8 mouse cellular contexts compared by ENCODE assay signal in the genomic region with DNA sequence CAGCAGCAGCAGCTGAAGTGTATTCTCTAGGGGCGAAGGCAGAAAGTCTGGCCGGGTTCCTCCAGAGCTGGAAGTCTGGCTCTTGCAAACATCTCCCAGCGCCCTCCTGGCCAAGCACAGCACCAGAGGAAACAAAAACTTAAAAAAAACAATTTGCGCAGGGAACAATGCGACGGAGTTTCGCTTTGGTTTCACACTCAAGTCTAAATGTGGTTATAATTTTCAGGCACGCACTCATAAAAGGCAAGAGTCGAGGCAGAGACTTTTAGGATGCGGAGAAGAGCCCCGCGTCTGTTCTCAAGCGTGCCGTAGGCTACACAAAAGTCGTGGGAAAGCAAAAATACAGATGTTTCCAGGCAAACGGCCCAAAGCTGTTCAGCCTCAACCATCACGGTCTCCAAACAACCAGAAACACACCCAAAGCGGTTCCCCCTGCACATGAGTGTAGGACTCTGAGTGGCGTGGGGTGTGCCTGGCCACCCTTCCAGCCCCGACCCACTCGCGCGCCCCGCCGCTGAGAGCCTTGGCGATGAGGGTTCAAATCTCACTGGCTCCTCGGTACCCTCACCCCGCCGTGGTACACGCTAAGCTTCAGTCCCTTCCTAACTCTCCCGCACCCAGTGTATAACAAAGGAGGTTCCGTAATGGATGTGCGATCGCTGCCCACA. TPM values are rescaled to one million over a fixed set of nuclear protein-coding genes. Genes with fewer than 3 reads are reported as not detected.
DNase-seq lines count a peak whose midpoint lies in the region; ATAC-seq and TF ChIP-seq lines count a peak whose summit lies in the region.

No protein-coding gene starts in this region.

- 1% methylated on average over 34 of the region's 34 CpGs for WGBS in forebrain, embryonic 10.5 days
- 2% methylated on average over 34 of the region's 34 CpGs for WGBS in heart, embryonic 15.5 days
- WGBS in kidney, postnatal 0 days = under 1% methylated on average over 34 of the region's 34 CpGs

- peaks cover 86% of the 10 kb centered on the region for H3K4me1 ChIP-seq in forebrain, embryonic 10.5 days
- peaks cover 70% of the 10 kb centered on the region for H3K4me1 ChIP-seq in heart, embryonic 15.5 days (replicated peaks)
- peaks cover 65% of the 10 kb centered on the region for H3K4me1 ChIP-seq in kidney, postnatal 0 days (replicated peaks; ENCODE audit: insufficient read depth, low read length)

- peaks cover 12% of the 10 kb centered on the region for H3K36me3 ChIP-seq in forebrain, embryonic 10.5 days (replicated peaks)
- H3K36me3 ChIP-seq in heart, embryonic 15.5 days = peaks cover 4% of the 10 kb centered on the region; the same call in 1 of the 2 replicates
- H3K36me3 ChIP-seq in kidney, postnatal 0 days (ENCODE audit: insufficient read depth, low read length) = peaks cover 15% of the 10 kb centered on the region

- H3K9ac ChIP-seq in heart, embryonic 15.5 days = peak overlapping the region; percentile 94
- peak overlapping the region; percentile 96 for H3K9ac ChIP-seq in kidney, postnatal 0 days (ENCODE audit: low read depth, low read length)

- peak overlapping the region; percentile 76 for H3K4me3 ChIP-seq in forebrain, embryonic 10.5 days
- peak overlapping the region; percentile 75 for H3K4me3 ChIP-seq in heart, embryonic 15.5 days
- peak overlapping the region; percentile 94 for H3K4me3 ChIP-seq in kidney, postnatal 0 days (replicated peaks; ENCODE audit: low read depth, low read length)

- TF ChIP-seq CTCF in kidney, postnatal 0 days (IDR thresholded peaks at IDR 0.05; ENCODE audit: low read depth) = no peak

- H3K27ac ChIP-seq in forebrain, embryonic 10.5 days = peak overlapping the region; percentile 89
- peak overlapping the region; percentile 87 for H3K27ac ChIP-seq in heart, embryonic 15.5 days
- H3K27ac ChIP-seq in kidney, postnatal 0 days = peak overlapping the region; percentile 96

- ATAC-seq in heart, embryonic 15.5 days (replicated peaks; ENCODE audit: insufficient number of reproducible peaks, insufficient read depth, low FRiP score, low read depth) = peak; percentile 2; the same call in 1 of the 2 replicates
- peak; percentile 6; the same call in 1 of the 2 replicates for ATAC-seq in kidney, postnatal 0 days (replicated peaks; ENCODE audit: low FRiP score, low read depth)

- peak overlapping the region; percentile 69 for H3K4me2 ChIP-seq in heart, embryonic 15.5 days
- peak overlapping the region; percentile 76 for H3K4me2 ChIP-seq in kidney, postnatal 0 days (ENCODE audit: low read length)

- DNase-seq in ovary, postnatal 10 days (ENCODE audit: low spot score) = peak; percentile 38
- no peak for DNase-seq in ovary, adult 18-20 months (ENCODE audit: low spot score)
- peak; percentile 39 for DNase-seq in forebrain, embryonic 10.5 days (ENCODE audit: extremely low spot score, low spot score)
- peak; percentile 68 for DNase-seq in kidney, postnatal 0 days (ENCODE audit: low spot score)
- DNase-seq in lung, postnatal 25 days (ENCODE audit: low spot score) = peak; percentile 53
- DNase-seq in skeletal muscle tissue, adult 2 months (ENCODE audit: low read depth, low spot score) = peak; percentile 76
- no peak for DNase-seq in cerebellum, adult 11-12 months

- peaks cover 98% of the 10 kb centered on the region for H3K27me3 ChIP-seq in forebrain, embryonic 10.5 days (ENCODE audit: poor library complexity, severe bottlenecking)
- H3K27me3 ChIP-seq in heart, embryonic 15.5 days = no peaks in the 10 kb centered on the region
- no peaks in the 10 kb centered on the region for H3K27me3 ChIP-seq in kidney, postnatal 0 days (ENCODE audit: insufficient read depth, low read length)

- H3K9me3 ChIP-seq in forebrain, embryonic 10.5 days = no peaks in the 10 kb centered on the region
- H3K9me3 ChIP-seq in heart, embryonic 15.5 days (replicated peaks) = no peaks in the 10 kb centered on the region
- no peaks in the 10 kb centered on the region for H3K9me3 ChIP-seq in kidney, postnatal 0 days (replicated peaks; ENCODE audit: low read length)

RNA-seq across cellular contexts. Expression of gene Col4a2, which starts 0.8 kb away (rescaled TPM):
- 47.1 and 49.4 TPM in 2 replicates for polyA plus RNA-seq in forebrain, embryonic 10.5 days (2016; fragmentation: Nextera tagmentation; extraction: Ambion mirVana)
- polyA plus RNA-seq in heart, embryonic 15.5 days (2015; fragmentation: Nextera tagmentation; extraction: Ambion mirVana) = 89.8 and 106 TPM in 2 replicates
- polyA plus RNA-seq in kidney, postnatal 0 days (2015; fragmentation: Nextera tagmentation; extraction: Ambion mirVana) = 139 and 140 TPM in 2 replicates

RNA-seq across cellular contexts. Expression of gene Col4a1, which starts 0.8 kb away (rescaled TPM):
- 123 and 129 TPM in 2 replicates for polyA plus RNA-seq in forebrain, embryonic 10.5 days (2016; fragmentation: Nextera tagmentation; extraction: Ambion mirVana)
- 191 and 245 TPM in 2 replicates for polyA plus RNA-seq in heart, embryonic 15.5 days (2015; fragmentation: Nextera tagmentation; extraction: Ambion mirVana)
- 305 and 310 TPM in 2 replicates for polyA plus RNA-seq in kidney, postnatal 0 days (2015; fragmentation: Nextera tagmentation; extraction: Ambion mirVana)

Comparison
In these comparisons a context has a peak if more than half of its experiments do, and no peak if none do; other contexts are left out.
1. DNase-seq: peak in ovary, postnatal 10 days (single experiment), forebrain, embryonic 10.5 days (single experiment), kidney, postnatal 0 days (single experiment), lung, postnatal 25 days (single experiment) and skeletal muscle tissue, adult 2 months (single experiment); none in ovary, adult 18-20 months (single experiment) and cerebellum, adult 11-12 months (single experiment).
2. Peak in every context shown above with its lines, with median percentiles within 50 percentile points of each other: H3K27ac ChIP-seq and H3K4me3 ChIP-seq.